Mouse (Mus musculus): ENCODE results near the gene Uvrag. TPM values are rescaled to one million over a fixed set of nuclear protein-coding genes. Genes with fewer than 3 reads are reported as not detected.
"Not testable (repeated sequence)": the region's sequence is repeated elsewhere in the genome, so short reads cannot be mapped to it uniquely, and the experiment has no call there.

The Uvrag gene
- total and polyA plus RNA-seq, 3 experiments, result 13.1 to 29.9 (median 23.3) TPM

DNA sequence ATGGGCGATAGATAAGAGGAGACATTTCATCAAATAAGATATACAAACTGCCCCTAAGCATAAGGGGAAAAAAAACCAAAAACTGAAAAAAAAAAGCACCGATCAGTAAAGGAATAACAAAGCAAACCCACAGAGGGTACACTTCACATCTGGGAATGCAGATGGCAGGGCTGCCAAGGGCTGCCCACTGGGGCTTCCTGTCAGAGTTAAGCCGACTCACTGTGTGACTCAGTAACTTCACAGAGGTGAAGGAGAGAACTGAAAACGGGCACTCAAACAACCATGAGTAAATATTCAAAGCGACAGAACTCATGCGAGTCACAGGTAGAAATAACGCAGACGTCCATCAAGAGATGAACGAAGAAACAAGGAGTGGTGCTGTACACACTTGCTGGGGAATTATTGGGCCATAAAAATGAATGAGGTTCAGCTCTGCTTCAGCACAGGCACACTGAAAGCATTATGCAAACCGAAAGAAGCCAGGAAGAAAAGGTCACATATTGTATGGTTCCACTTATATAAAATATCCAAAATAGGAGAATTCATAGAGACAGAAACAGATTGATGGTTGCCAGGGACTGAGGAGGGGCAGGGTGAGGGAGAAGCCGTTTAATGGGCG, 164.0 kb downstream of the Uvrag start:
- Histone ChIP-seq H3K9me3 (replicated peaks) (no peaks in the 10 kb centered on the region), H3K4me1 (ENCODE audit: insufficient read depth, low read depth, low read length) (no peaks in the 10 kb centered on the region; the same call in 1 of the 2 replicates), H3K27me3 (ENCODE audit: insufficient read depth, low read length) (no peaks in the 10 kb centered on the region), H3K36me3 (replicated peaks) (peaks cover 54% of the 10 kb centered on the region), H3K4me3 (ENCODE audit: low read depth, low read length) (no peak overlapping the region)
- no peak for TF ChIP-seq CTCF (IDR thresholded peaks at IDR 0.05; ENCODE audit: low read depth, low read length)
- no peak for TF ChIP-seq POLR2AphosphoS5 (IDR thresholded peaks at IDR 0.05; ENCODE audit: insufficient replicate concordance, low read depth, low read length)
- no peak for TF ChIP-seq GATA2 (IDR thresholded peaks at IDR 0.05; ENCODE audit: borderline replicate concordance, low read depth, low read length)
- no peak for TF ChIP-seq TAL1 (conservative IDR thresholded peaks at IDR 0.05; ENCODE audit: low read depth, low read length)
- no peak for TF ChIP-seq GATA1 (IDR thresholded peaks at IDR 0.05; ENCODE audit: borderline replicate concordance, low read length)
- DNase-seq (ENCODE audit: low spot score) (no peak), ATAC-seq (ENCODE audit: extremely low read depth, insufficient number of reproducible peaks, low FRiP score, poor library complexity, severe bottlenecking) (no peak)

DNA sequence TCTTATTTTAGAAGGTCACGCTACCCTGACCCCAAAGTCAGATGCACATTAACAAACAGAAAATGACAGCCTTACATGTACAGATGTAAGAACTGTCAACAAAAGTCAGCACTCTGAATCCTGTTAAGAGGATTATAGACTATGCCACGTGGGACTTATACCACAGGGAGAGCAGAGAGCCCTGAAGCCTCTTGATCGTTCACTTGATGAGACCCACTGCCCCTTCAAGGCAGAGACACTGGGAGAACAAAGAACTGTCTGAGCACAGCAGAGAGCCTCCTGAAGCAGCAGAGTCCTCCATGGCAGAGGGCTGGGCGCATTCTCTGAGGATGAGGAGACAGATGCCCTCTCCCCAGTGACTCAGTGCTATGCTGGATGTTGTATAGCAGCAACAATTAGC, 166.4 kb downstream of the Uvrag start:
- Histone ChIP-seq H3K4me1 (ENCODE audit: insufficient read depth, low read depth, low read length) (no peaks in the 10 kb centered on the region; the same call in 1 of the 2 replicates), H3K27me3 (ENCODE audit: insufficient read depth, low read length) (no peaks in the 10 kb centered on the region), H3K36me3 (replicated peaks) (peaks cover 56% of the 10 kb centered on the region), H3K4me3 (ENCODE audit: low read depth, low read length) (no peak overlapping the region), H3K9me3 (replicated peaks) (no peaks in the 10 kb centered on the region)
- ATAC-seq (ENCODE audit: extremely low read depth, insufficient number of reproducible peaks, low FRiP score, poor library complexity, severe bottlenecking), result no peak
- TF ChIP-seq TAL1 (conservative IDR thresholded peaks at IDR 0.05; ENCODE audit: low read depth, low read length) (no peak), CTCF (IDR thresholded peaks at IDR 0.05; ENCODE audit: low read depth, low read length) (no peak)
- DNase-seq (ENCODE audit: low spot score), result no peak

- Histone ChIP-seq H3K27me3 (ENCODE audit: insufficient read depth, low read length) (no peaks in the 10 kb centered on the region), H3K36me3 (replicated peaks) (peaks cover 57% of the 10 kb centered on the region), H3K4me1 (ENCODE audit: insufficient read depth, low read depth, low read length) (no peaks in the 10 kb centered on the region), H3K4me3 (ENCODE audit: low read depth, low read length) (no peak overlapping the region), H3K9me3 (replicated peaks) (no peaks in the 10 kb centered on the region)
- ATAC-seq (ENCODE audit: extremely low read depth, insufficient number of reproducible peaks, low FRiP score, poor library complexity, severe bottlenecking) (no peak), DNase-seq (ENCODE audit: low spot score) (no peak)
- TF ChIP-seq GATA2 (IDR thresholded peaks at IDR 0.05; ENCODE audit: borderline replicate concordance, low read depth, low read length) (no peak), GATA1 (IDR thresholded peaks at IDR 0.05; ENCODE audit: borderline replicate concordance, low read length) (no peak), POLR2AphosphoS5 (IDR thresholded peaks at IDR 0.05; ENCODE audit: insufficient replicate concordance, low read depth, low read length) (no peak), TAL1 (conservative IDR thresholded peaks at IDR 0.05; ENCODE audit: low read depth, low read length) (no peak), CTCF (IDR thresholded peaks at IDR 0.05; ENCODE audit: low read depth, low read length) (no peak)
Measured at GRCm38 (mm10) chr7:98970721-98971120, 170.2 kb downstream of the Uvrag start.

DNA sequence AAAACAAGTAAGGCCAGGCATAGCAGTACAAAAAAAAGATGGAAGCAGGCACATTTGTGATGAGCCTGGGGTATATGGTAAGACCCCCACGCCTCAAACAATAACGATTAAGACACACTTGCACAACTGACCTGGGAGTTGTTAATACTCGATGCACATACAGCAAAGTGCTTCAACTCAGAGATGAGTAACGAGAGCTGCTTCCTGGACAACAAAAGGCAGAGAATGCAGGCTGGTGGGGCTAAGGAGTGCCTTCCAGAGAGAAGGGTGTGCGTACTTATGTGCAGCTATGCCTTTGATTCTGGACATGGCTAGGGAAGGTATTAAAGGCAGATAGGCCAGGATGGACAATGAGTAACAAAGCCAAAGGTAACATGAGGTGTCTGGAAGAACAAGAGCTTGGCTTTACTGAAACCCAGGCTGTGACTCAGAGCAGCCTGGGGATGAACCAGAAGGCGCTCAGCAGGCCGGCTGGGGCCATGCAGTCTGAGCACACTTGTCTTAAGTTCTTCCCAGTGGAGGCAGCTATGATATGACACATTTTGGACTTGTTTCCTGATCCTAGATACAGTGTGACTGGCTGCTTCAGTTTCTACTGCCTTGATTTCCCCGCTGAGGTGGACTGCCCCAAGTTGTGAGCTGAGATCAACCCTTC, 172.1 kb downstream of the Uvrag start:
- ATAC-seq (ENCODE audit: extremely low read depth, insufficient number of reproducible peaks, low FRiP score, poor library complexity, severe bottlenecking), result no peak

DNA sequence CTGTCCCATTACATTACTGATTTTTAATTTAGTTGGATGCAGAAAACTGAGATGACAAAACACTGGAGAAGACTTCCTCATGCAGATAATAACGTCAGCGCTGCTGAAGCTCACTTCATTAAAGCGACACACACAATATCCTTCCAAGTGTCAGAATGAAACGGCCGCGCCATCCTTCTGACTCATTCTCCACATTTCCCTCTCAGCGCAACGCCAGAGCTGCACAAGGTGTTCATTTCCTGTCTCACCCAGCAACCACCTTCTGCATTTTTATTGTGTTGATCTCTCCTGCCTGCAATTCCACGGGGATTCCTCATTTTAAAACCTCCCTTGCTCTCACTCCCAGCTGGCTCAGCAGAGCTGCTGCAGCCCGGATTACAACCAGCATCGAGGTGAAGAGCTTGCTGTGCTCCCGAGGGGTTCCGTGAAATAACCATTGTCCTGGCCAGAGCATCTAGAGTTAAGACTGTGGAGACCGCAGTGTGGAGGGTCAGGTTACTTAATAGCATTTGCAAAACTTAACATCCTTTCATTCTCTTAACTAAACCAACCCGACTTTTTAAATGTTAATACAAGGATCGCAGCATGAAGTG, 172.8 kb downstream of the Uvrag start:
- DNase-seq (ENCODE audit: low spot score) (no peak), ATAC-seq (ENCODE audit: extremely low read depth, insufficient number of reproducible peaks, low FRiP score, poor library complexity, severe bottlenecking) (no peak)
- H3K4me1 ChIP-seq (ENCODE audit: insufficient read depth, low read depth, low read length), result peaks cover 5% of the 10 kb centered on the region
- no peak overlapping the region for H3K4me3 ChIP-seq (ENCODE audit: low read depth, low read length)
- peaks cover 55% of the 10 kb centered on the region for H3K36me3 ChIP-seq (replicated peaks)
- TF ChIP-seq GATA1 (IDR thresholded peaks at IDR 0.05; ENCODE audit: borderline replicate concordance, low read length) (no peak), GATA2 (IDR thresholded peaks at IDR 0.05; ENCODE audit: borderline replicate concordance, low read depth, low read length) (no peak), TAL1 (conservative IDR thresholded peaks at IDR 0.05; ENCODE audit: low read depth, low read length) (no peak), CTCF (IDR thresholded peaks at IDR 0.05; ENCODE audit: low read depth, low read length) (no peak), POLR2AphosphoS5 (IDR thresholded peaks at IDR 0.05; ENCODE audit: insufficient replicate concordance, low read depth, low read length) (no peak)
- H3K9me3 ChIP-seq (replicated peaks), result no peaks in the 10 kb centered on the region
- no peaks in the 10 kb centered on the region for H3K27me3 ChIP-seq (ENCODE audit: insufficient read depth, low read length)

More for the DNA sequence above, 172.1 kb downstream of the Uvrag start:
- no peaks in the 10 kb centered on the region for H3K9me3 ChIP-seq (replicated peaks)
- H3K27me3 ChIP-seq (ENCODE audit: insufficient read depth, low read length), result no peaks in the 10 kb centered on the region
- H3K4me3 ChIP-seq (ENCODE audit: low read depth, low read length), result no peak overlapping the region
- H3K36me3 ChIP-seq (replicated peaks), result peaks cover 52% of the 10 kb centered on the region
- DNase-seq (ENCODE audit: low spot score), result no peak
- H3K4me1 ChIP-seq (ENCODE audit: insufficient read depth, low read depth, low read length), result no peaks in the 10 kb centered on the region
- no peak for TF ChIP-seq TAL1 (conservative IDR thresholded peaks at IDR 0.05; ENCODE audit: low read depth, low read length)
- no peak for TF ChIP-seq GATA1 (IDR thresholded peaks at IDR 0.05; ENCODE audit: borderline replicate concordance, low read length)
- no peak for TF ChIP-seq POLR2AphosphoS5 (IDR thresholded peaks at IDR 0.05; ENCODE audit: insufficient replicate concordance, low read depth, low read length)
- TF ChIP-seq GATA2 (IDR thresholded peaks at IDR 0.05; ENCODE audit: borderline replicate concordance, low read depth, low read length), result no peak
- TF ChIP-seq CTCF (IDR thresholded peaks at IDR 0.05; ENCODE audit: low read depth, low read length), result no peak

DNA sequence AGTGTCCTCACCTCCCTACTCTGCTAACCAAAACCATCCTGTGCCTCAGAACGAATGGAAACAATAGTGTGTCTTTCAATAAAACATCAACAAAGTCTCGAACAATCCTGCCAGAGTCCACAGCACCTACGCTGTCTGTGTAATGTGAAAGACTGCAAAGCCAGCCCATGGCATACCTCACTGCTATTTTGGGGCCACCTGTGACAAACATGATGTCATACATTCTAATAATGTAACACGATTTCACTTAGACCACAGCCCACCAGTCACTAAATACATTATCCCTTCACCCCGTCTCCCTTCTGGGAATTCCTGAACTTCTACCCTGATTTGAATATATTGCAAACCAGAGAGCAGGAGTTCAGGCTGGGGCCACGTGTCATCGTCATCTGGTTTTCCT, 173.3 kb downstream of the Uvrag start:
- peaks cover 58% of the 10 kb centered on the region for H3K36me3 ChIP-seq (replicated peaks)

GRCm38 (mm10) chr7:98963581-98963980, 177.4 kb downstream of the Uvrag start:
- Histone ChIP-seq H3K4me1 (ENCODE audit: insufficient read depth, low read depth, low read length) (peaks cover 12% of the 10 kb centered on the region), H3K36me3 (replicated peaks) (peaks cover 50% of the 10 kb centered on the region)
- not testable (repeated sequence) for H3K9me3 ChIP-seq (replicated peaks); ATAC-seq (ENCODE audit: extremely low read depth, insufficient number of reproducible peaks, low FRiP score, poor library complexity, severe bottlenecking); H3K27me3 ChIP-seq (ENCODE audit: insufficient read depth, low read length); DNase-seq (ENCODE audit: low spot score); H3K4me3 ChIP-seq (ENCODE audit: low read depth, low read length)

More for the DNA sequence above, 173.3 kb downstream of the Uvrag start:
- TF ChIP-seq POLR2AphosphoS5 (IDR thresholded peaks at IDR 0.05; ENCODE audit: insufficient replicate concordance, low read depth, low read length), result no peak
- no peak for TF ChIP-seq GATA2 (IDR thresholded peaks at IDR 0.05; ENCODE audit: borderline replicate concordance, low read depth, low read length)
- TF ChIP-seq CTCF (IDR thresholded peaks at IDR 0.05; ENCODE audit: low read depth, low read length), result no peak
- no peak for TF ChIP-seq TAL1 (conservative IDR thresholded peaks at IDR 0.05; ENCODE audit: low read depth, low read length)
- no peak for TF ChIP-seq GATA1 (IDR thresholded peaks at IDR 0.05; ENCODE audit: borderline replicate concordance, low read length)
- H3K27me3 ChIP-seq (ENCODE audit: insufficient read depth, low read length), result no peaks in the 10 kb centered on the region
- H3K4me3 ChIP-seq (ENCODE audit: low read depth, low read length), result no peak overlapping the region
- DNase-seq (ENCODE audit: low spot score) (no peak), ATAC-seq (ENCODE audit: extremely low read depth, insufficient number of reproducible peaks, low FRiP score, poor library complexity, severe bottlenecking) (no peak)
- no peaks in the 10 kb centered on the region for H3K9me3 ChIP-seq (replicated peaks)
- peaks cover 10% of the 10 kb centered on the region for H3K4me1 ChIP-seq (ENCODE audit: insufficient read depth, low read depth, low read length)

All from G1E (cell line).